Mouse (Mus musculus): ENCODE measurements at regions not wholly inside any gene's neighbourhood (a gene's known extent, or its start where the extent isn't known, plus 50 kb on each side); places are given as distances from the start of the nearest gene placed in this dataset.

DNA sequence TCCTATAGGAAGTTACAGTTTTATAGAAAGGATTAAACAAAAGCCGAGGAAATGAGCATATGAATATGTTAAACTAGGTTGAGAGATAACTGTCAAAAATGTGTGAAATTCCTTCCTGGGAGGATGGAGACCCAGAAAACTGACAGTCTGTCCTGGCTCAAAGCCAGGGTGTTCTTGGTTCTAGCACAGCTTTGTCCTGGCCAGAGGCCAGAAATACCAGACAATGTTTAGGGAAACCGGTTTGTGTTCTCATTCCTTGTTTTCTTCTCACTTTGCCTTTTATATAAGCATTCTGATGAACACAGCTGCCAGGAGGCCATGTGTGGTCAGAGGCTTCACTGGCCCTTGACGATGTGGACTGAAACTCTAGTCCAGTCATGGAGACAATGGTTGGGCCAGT is 130.7 kb upstream of the Max start:
- TF ChIP-seq POLR2A (IDR thresholded peaks at IDR 0.05; ENCODE audit: low read depth, low read length) (no peak), CTCF (IDR thresholded peaks at IDR 0.05; ENCODE audit: borderline replicate concordance, insufficient read depth, low read length) (no peak)
